Mouse (Mus musculus): ENCODE results near the gene Gm10130. TPM values are rescaled to one million over a fixed set of nuclear protein-coding genes. Genes with fewer than 3 reads are reported as not detected.
"Not testable (repeated sequence)": the region's sequence is repeated elsewhere in the genome, so short reads cannot be mapped to it uniquely, and the experiment has no call there.

Gene Gm10130
- polyA plus RNA-seq, 1 experiment from 2014 or later: 3.8 TPM

DNA sequence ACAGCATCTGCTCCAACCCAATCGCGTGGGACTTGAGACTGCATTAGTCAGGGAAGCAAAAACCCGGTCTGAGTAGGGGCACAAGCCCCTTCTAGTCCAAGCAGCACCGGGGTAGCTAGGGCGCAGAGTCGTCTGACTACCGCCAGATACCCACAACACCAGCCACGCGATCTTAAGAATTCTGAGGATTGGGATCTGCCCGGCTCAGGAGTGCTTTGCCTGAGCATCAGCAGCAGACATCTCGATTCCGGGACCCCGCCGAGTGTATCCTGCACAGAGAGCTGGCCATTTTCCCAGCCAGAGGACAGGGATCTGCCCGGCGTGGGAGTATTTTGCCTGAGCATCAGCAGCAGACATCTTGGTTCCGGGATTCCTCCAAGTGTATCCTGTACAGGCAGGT is 88.6 kb downstream of the Gm10130 start:
- 89% methylated on average over 17 of the region's 17 CpGs for WGBS

More for the DNA sequence above, 88.6 kb downstream of the Gm10130 start:
- not testable (repeated sequence) for H3K27me3 ChIP-seq (ENCODE audit: low read depth, poor library complexity, severe bottlenecking); H3K4me1 ChIP-seq; DNase-seq (ENCODE audit: low spot score); H3K27ac ChIP-seq; H3K4me3 ChIP-seq
- Histone ChIP-seq H3K36me3 (peaks cover 43% of the 10 kb centered on the region), H3K9me3 (replicated peaks) (peaks cover 13% of the 10 kb centered on the region)

Other genes with a start within 250 kb of the Gm10130 start
- 6.0 and 6.2 TPM in 2 replicates for gene Zfp120, start 187.0 kb upstream of the Gm10130 start, polyA plus RNA-seq (2016; fragmentation: Nextera tagmentation; extraction: Ambion mirVana)
- gene Gm10770, start 144.0 kb upstream of the Gm10130 start, polyA plus RNA-seq (2016; fragmentation: Nextera tagmentation; extraction: Ambion mirVana): not detected in 2 replicates
- gene Gm14139, start 141.9 kb upstream of the Gm10130 start, polyA plus RNA-seq (2016; fragmentation: Nextera tagmentation; extraction: Ambion mirVana): not detected in 2 replicates
- gene Zfp937, start 105.6 kb upstream of the Gm10130 start, polyA plus RNA-seq (2016; fragmentation: Nextera tagmentation; extraction: Ambion mirVana): 13.6 TPM in 2 replicates
- 6.4 and 6.8 TPM in 2 replicates for gene Gm21994, start 68.1 kb upstream of the Gm10130 start, polyA plus RNA-seq (2016; fragmentation: Nextera tagmentation; extraction: Ambion mirVana)
- gene Gm14124, start 66.2 kb upstream of the Gm10130 start, polyA plus RNA-seq (2016; fragmentation: Nextera tagmentation; extraction: Ambion mirVana): 0.09 TPM in 1 of 2 replicates, not detected in the other
- 9.4 and 12.1 TPM in 2 replicates for gene 3300002I08Rik, start 39.1 kb downstream of the Gm10130 start, polyA plus RNA-seq (2016; fragmentation: Nextera tagmentation; extraction: Ambion mirVana)
- 10.5 and 12.4 TPM in 2 replicates for gene Zfp442, start 127.8 kb downstream of the Gm10130 start, polyA plus RNA-seq (2016; fragmentation: Nextera tagmentation; extraction: Ambion mirVana)
- 0.14 and 0.23 TPM in 2 replicates for gene Zfp345, start 161.4 kb downstream of the Gm10130 start, polyA plus RNA-seq (2016; fragmentation: Nextera tagmentation; extraction: Ambion mirVana)
- not detected in 2 replicates for gene Cst7, start 246.7 kb downstream of the Gm10130 start, polyA plus RNA-seq (2016; fragmentation: Nextera tagmentation; extraction: Ambion mirVana)